Comparison of ENCODE assay signal across 31 mouse cellular contexts in the genomic region with DNA sequence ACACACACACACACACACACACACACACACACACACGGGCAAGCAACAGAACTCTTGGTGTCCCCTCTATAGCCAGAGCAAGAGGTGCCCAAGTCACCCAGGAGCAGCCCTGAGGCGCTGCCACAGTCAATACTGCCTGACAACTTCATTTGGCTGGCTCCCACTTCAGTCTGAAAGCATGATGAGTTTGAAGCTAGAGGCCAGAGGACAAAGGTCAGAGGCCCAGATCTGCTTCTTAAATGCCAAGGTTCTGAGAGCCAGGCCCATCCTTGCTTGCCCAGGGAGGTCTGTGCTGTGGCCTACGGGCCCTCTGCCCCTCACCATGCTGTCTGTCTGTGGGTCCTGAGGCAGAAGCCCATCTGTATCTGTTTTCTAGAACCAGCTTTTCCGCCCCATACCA. TPM values are rescaled to one million over a fixed set of nuclear protein-coding genes. Genes with fewer than 3 reads are reported as not detected.
DNase-seq lines count a peak whose midpoint lies in the region; ATAC-seq and TF ChIP-seq lines count a peak whose summit lies in the region.
"Had no signal": no experiment of that assay in that cellular context is flagged by ENCODE, and none has a peak within 500 bp of the region (broad histone marks: within the 10 kb centered on the region; RNA-seq: fewer than 3 reads in every experiment).

No protein-coding gene starts in this region.

- peak; percentile 77 for DNase-seq in kidney, adult 11 months
- no peak for DNase-seq in kidney, postnatal 10 days
- DNase-seq in liver, adult 2 months (ENCODE audit: extremely low read depth, low read depth, low spot score), result peak; percentile 62
- no peak for DNase-seq in liver
- peak; percentile 68 to 74 for DNase-seq in kidney, postnatal 25 days
- no peak for DNase-seq in gastrocnemius, adult 8-10 months (ENCODE audit: low spot score in 2 of 2)
- DNase-seq: adrenal gland, adult 8-10 months; B cell, adult 2 months; cerebellum, adult 2 months; cerebellum, postnatal 14 days; gastrocnemius, postnatal 14 days; heart, postnatal 14 days; liver, embryonic 13.5 days; lung, adult 18-20 months; lung, postnatal 4 days; right cerebral cortex, postnatal 14 days; thymus, postnatal 4 days had no signal

- TF ChIP-seq CTCF in liver, adult 2 months (IDR thresholded peaks at IDR 0.05; ENCODE audit: low read depth, low read length), result no peak

- H3K79me2 ChIP-seq in liver, adult 2 months (ENCODE audit: control insufficient read depth, insufficient read depth, low read length), result no peaks in the 10 kb centered on the region

- 0 out of 2 replicates have a peak, but pooled peaks have one; percentile 22 for ATAC-seq in kidney, embryonic 15.5 days (replicated peaks; ENCODE audit: low FRiP score)
- ATAC-seq: intestine, embryonic 15.5 days; lung, postnatal 0 days had no signal

- no peak overlapping the region for H3K4me3 ChIP-seq in liver, adult 2 months (ENCODE audit: insufficient read depth, low read depth, low read length)
- H3K4me3 ChIP-seq in kidney, embryonic 15.5 days (replicated peaks), result no peak overlapping the region
- H3K4me3 ChIP-seq: erythroblast, embryonic 14.5 days; forebrain, embryonic 12.5 days; hindbrain, embryonic 15.5 days; intestine, embryonic 15.5 days; left cerebral cortex, adult 2 months; limb, embryonic 13.5 days; liver, embryonic 13.5 days had no signal

- TF ChIP-seq POLR2A in liver, adult 2 months (IDR thresholded peaks at IDR 0.05; ENCODE audit: extremely low read depth, insufficient read depth, low read length), result no peak

- H3K4me2 ChIP-seq in kidney, embryonic 15.5 days, result no peak overlapping the region
- H3K4me2 ChIP-seq: forebrain, embryonic 12.5 days; hindbrain, embryonic 15.5 days; intestine, embryonic 15.5 days; limb, embryonic 13.5 days; liver, embryonic 13.5 days had no signal

- peaks cover 8% of the 10 kb centered on the region; the same call in 1 of the 2 replicates for H3K4me1 ChIP-seq in liver, adult 2 months (ENCODE audit: control insufficient read depth, insufficient read depth, low read length)
- peaks cover 57% of the 10 kb centered on the region for H3K4me1 ChIP-seq in kidney, embryonic 15.5 days
- H3K4me1 ChIP-seq: intestine, embryonic 15.5 days had no signal

- H3K27me3 ChIP-seq in liver, adult 2 months (ENCODE audit: control insufficient read depth, insufficient read depth, low read length), result no peaks in the 10 kb centered on the region
- peaks cover 61% of the 10 kb centered on the region for H3K27me3 ChIP-seq in kidney, embryonic 15.5 days
- H3K27me3 ChIP-seq: hindbrain, embryonic 15.5 days had no signal

- no peak overlapping the region for H3K9ac ChIP-seq in liver, adult 2 months (ENCODE audit: low read depth, low read length)
- H3K9ac ChIP-seq in kidney, embryonic 15.5 days, result no peak overlapping the region
- H3K9ac ChIP-seq: hindbrain, embryonic 15.5 days; intestine, embryonic 15.5 days; limb, embryonic 13.5 days; liver, embryonic 13.5 days had no signal

- H3K9me3 ChIP-seq in kidney, embryonic 15.5 days (replicated peaks), result no peaks in the 10 kb centered on the region
- H3K9me3 ChIP-seq: forebrain, embryonic 12.5 days; hindbrain, embryonic 15.5 days; intestine, embryonic 15.5 days; limb, embryonic 13.5 days; liver, embryonic 13.5 days had no signal

- H3K36me3 ChIP-seq in liver, adult 2 months (ENCODE audit: control insufficient read depth, insufficient read depth, low read length), result no peaks in the 10 kb centered on the region
- H3K36me3 ChIP-seq in kidney, embryonic 15.5 days, result no peaks in the 10 kb centered on the region
- H3K36me3 ChIP-seq: forebrain, embryonic 12.5 days; hindbrain, embryonic 15.5 days; intestine, embryonic 15.5 days; limb, embryonic 13.5 days; liver, embryonic 13.5 days had no signal

- WGBS in liver, adult 2 months, result 69% methylated on average over 4 of the region's 4 CpGs
- WGBS in kidney, embryonic 15.5 days, result 57% methylated on average over 4 of the region's 4 CpGs

- H3K27ac ChIP-seq in liver, adult 2 months (replicated peaks; ENCODE audit: insufficient read depth, low read depth, low read length), result no peak overlapping the region
- H3K27ac ChIP-seq in kidney, embryonic 15.5 days, result no peak overlapping the region
- H3K27ac ChIP-seq: hindbrain, embryonic 15.5 days; intestine, embryonic 15.5 days; limb, embryonic 13.5 days; liver, embryonic 13.5 days had no signal

RNA-seq across cellular contexts. Expression of gene Srcin1, which starts 18.1 kb away (rescaled TPM):
- under 0.01 and 0.20 TPM in 2 replicates for total RNA-seq in liver, adult 2 months (2014; rRNA removed)
- polyA plus RNA-seq in liver, adult 2 months (2012; rRNA removed), result 0.06 and 0.12 TPM in 2 replicates
- polyA plus RNA-seq in kidney, embryonic 15.5 days (2015; fragmentation: Nextera tagmentation; extraction: Ambion mirVana), result 0.83 and 0.85 TPM in 2 replicates
- 1 to 10 TPM; 1.1 to 2.5 (median 1.6) TPM for total RNA-seq in gastrocnemius, adult 8-10 months (2022)
- total RNA-seq: granulocyte monocyte progenitor cell, adult 5-6 weeks; megakaryocyte-erythroid progenitor cell, adult 5-6 weeks had no signal
- polyA plus RNA-seq: erythroblast, embryonic 14.5 days; liver, embryonic 13.5 days had no signal

RNA-seq across cellular contexts. Expression of gene 4933428G20Rik, which starts 57.7 kb away (rescaled TPM):
- not detected in 2 replicates for total RNA-seq in liver, adult 2 months (2014; rRNA removed)
- polyA plus RNA-seq in liver, adult 2 months (2012; rRNA removed), result not detected in 2 replicates
- 0.49 and 0.84 TPM in 2 replicates for polyA plus RNA-seq in kidney, embryonic 15.5 days (2015; fragmentation: Nextera tagmentation; extraction: Ambion mirVana)
- total RNA-seq in gastrocnemius, adult 8-10 months (2022), result not detected
- total RNA-seq: gastrocnemius, postnatal 14 days; granulocyte monocyte progenitor cell, adult 5-6 weeks; heart, postnatal 14 days; layer of hippocampus, postnatal 14 days; left cerebral cortex, adult 2 months; megakaryocyte-erythroid progenitor cell, adult 5-6 weeks; monocyte, adult 5-6 weeks had no signal
- polyA plus RNA-seq: cerebellum, adult 2 months; erythroblast, embryonic 14.5 days; heart, embryonic 14.5 days; small intestine, adult 2 months had no signal

Comparison
In these comparisons a context has a peak if more than half of its experiments do, and no peak if none do; other contexts are left out.
1. DNase-seq: peak in kidney, adult 11 months (single experiment), liver, adult 2 months (single experiment) and kidney, postnatal 25 days (2 of 2); none in kidney, postnatal 10 days (single experiment), liver (single experiment) and gastrocnemius, adult 8-10 months (0 of 2).